Mouse (Mus musculus): ENCODE results near the gene Siae. TPM values are rescaled to one million over a fixed set of nuclear protein-coding genes. Genes with fewer than 3 reads are reported as not detected.

The Siae gene
- polyA plus RNA-seq, 1 experiment from 2014 or later, result 14.9 TPM

DNA sequence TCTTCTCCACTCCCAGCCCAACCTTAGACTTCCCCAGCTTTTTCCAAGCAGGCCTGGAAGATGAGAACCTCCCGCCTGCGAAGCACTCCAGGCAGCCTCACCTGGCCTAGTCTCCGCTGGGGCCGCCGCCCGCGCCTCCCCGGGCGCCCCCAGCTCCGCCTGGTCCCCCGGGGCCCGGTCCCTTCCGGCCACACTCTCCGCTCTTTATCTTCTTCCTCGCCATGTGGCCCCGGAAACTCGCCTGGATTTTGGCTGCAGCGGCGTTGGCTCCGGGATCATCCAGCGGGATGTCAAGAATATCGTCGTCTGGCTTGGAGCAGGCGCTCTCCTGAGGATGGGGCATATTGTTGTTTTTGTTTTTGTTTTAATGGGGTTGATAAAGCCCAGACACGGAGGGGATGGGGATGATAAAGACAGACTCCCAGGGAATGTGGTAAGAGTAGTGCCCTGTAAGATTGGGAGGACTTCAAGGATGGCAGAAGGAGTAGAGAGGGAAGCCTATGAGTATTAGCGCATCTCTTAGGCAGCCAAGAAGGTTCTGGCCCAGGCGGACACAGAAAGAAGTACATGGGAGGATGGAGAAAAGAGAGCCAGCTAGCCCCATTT is 9.5 kb upstream of the Siae start:
- Histone ChIP-seq H3K27ac (ENCODE audit: low read length) (no peak overlapping the region; the same call in 1 of the 2 replicates), H3K4me2 (ENCODE audit: low read depth, low read length) (no peak overlapping the region; the same call in 1 of the 2 replicates), H3K4me1 (replicated peaks; ENCODE audit: control insufficient read depth, insufficient read depth, low read length) (peaks cover 26% of the 10 kb centered on the region), H3K36me3 (ENCODE audit: control insufficient read depth, insufficient read depth, low read length) (no peaks in the 10 kb centered on the region), H3K4me3 (ENCODE audit: low read length) (no peak overlapping the region), H3K9me3 (ENCODE audit: control insufficient read depth, low read length) (no peaks in the 10 kb centered on the region), H3K27me3 (ENCODE audit: control insufficient read depth, insufficient read depth, low read depth, low read length) (no peaks in the 10 kb centered on the region; the same call in 1 of the 2 replicates), H3K9ac (ENCODE audit: low read length) (no peak overlapping the region)
- no peak for ATAC-seq (ENCODE audit: low read depth)
- WGBS, result 27% methylated on average over 27 of the region's 27 CpGs

DNA sequence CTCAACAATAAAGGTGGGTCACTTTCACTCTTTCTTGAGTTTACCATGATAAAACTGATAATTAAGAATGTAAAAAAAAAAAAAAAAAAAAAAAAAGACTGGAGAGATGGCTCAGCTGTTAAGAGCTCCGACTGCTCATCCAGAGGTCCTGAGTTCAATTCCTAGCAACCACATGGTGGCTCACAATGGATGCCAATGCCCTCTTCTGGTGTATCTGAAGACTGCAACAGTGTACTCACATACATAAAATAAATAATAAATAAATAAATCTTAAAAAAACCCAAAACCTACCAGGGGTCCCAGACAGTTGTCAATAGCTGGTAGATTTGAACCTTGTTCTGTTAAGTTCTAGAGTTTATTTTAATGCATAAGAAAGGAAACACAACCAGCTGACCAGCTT is 8.6 kb upstream of the Siae start:
- ATAC-seq (ENCODE audit: low read depth), result no peak
- Histone ChIP-seq H3K4me1 (replicated peaks; ENCODE audit: control insufficient read depth, insufficient read depth, low read length) (peaks cover 19% of the 10 kb centered on the region), H3K4me2 (ENCODE audit: low read depth, low read length) (no peak overlapping the region), H3K36me3 (ENCODE audit: control insufficient read depth, insufficient read depth, low read length) (no peaks in the 10 kb centered on the region), H3K9me3 (ENCODE audit: control insufficient read depth, low read length) (no peaks in the 10 kb centered on the region), H3K27me3 (ENCODE audit: control insufficient read depth, insufficient read depth, low read depth, low read length) (no peaks in the 10 kb centered on the region; the same call in 1 of the 2 replicates), H3K27ac (ENCODE audit: low read length) (no peak overlapping the region), H3K4me3 (ENCODE audit: low read length) (no peak overlapping the region), H3K9ac (ENCODE audit: low read length) (no peak overlapping the region)
- WGBS, result 76% methylated on average over 1 of the region's 1 CpGs

DNA sequence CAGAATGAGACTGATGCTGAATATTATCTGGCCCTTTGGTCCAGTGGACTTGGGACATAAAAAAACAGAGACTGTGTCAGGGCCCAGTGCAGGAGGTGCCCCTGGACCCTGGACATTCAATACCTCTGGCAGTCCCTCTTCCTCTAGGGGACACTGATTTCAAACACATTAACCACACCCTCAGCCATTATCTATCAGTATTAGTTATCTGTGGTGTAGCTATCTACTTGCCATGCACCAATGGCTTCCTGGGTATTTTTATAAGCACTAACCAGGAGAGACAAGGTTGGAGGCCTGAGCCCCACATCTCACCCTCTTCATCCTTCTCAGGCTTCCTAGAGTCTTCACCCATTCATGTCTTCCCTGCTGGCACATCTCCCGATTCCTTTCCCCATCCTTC is 5.1 kb upstream of the Siae start:
- Histone ChIP-seq H3K36me3 (ENCODE audit: control insufficient read depth, insufficient read depth, low read length) (no peaks in the 10 kb centered on the region), H3K9ac (ENCODE audit: low read length) (no peak overlapping the region), H3K4me3 (ENCODE audit: low read length) (no peak overlapping the region), H3K27me3 (ENCODE audit: control insufficient read depth, insufficient read depth, low read depth, low read length) (no peaks in the 10 kb centered on the region; the same call in 1 of the 2 replicates), H3K27ac (ENCODE audit: low read length) (no peak overlapping the region), H3K4me2 (ENCODE audit: low read depth, low read length) (no peak overlapping the region), H3K9me3 (ENCODE audit: control insufficient read depth, low read length) (no peaks in the 10 kb centered on the region), H3K4me1 (replicated peaks; ENCODE audit: control insufficient read depth, insufficient read depth, low read length) (peaks cover 18% of the 10 kb centered on the region)
- WGBS, result 54% methylated on average over 1 of the region's 1 CpGs
- ATAC-seq (ENCODE audit: low read depth), result no peak

DNA sequence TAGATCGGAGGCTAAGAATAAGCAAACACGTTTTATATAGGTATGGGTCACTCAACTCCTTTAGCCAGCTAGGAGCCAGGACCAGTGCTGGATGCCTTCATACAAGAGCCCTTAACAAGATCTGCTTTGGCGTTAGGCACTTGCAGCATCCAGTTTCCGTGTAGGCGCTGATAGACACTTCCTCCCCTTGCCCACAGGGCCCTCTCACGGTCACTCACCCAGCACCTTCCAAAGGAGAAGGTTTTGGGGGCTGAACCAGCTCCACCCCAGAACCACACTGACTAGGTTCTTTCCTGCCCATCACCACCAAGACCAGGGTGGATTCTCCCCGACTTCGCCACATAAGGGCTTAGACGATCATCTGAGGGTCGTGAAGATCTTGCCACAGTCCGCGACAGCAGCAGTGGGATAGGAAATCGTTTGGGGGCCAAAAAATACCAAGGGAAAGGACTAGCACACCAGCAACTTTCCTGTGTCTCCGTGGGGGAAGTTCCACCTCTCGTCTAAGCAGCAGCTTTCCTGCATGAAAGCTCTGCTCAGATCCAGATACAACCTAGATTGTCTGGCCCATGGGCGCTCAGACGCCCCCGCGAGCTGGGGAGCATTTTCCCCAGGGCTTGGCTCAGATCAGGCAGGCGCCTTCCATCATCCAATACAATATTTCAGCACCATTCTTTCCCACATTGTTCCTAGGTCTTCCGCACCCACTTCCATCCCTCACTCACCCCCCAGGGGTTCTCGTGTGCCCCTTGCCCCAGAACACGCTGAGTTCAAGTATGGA is 3.6 kb upstream of the Siae start:
- Histone ChIP-seq H3K4me2 (ENCODE audit: low read depth, low read length) (peak overlapping the region; percentile 95), H3K4me1 (replicated peaks; ENCODE audit: control insufficient read depth, insufficient read depth, low read length) (peaks cover 13% of the 10 kb centered on the region), H3K9me3 (ENCODE audit: control insufficient read depth, low read length) (no peaks in the 10 kb centered on the region), H3K9ac (ENCODE audit: low read length) (peak overlapping the region; percentile 65), H3K27ac (ENCODE audit: low read length) (no peak overlapping the region), H3K27me3 (ENCODE audit: control insufficient read depth, insufficient read depth, low read depth, low read length) (no peaks in the 10 kb centered on the region; the same call in 1 of the 2 replicates), H3K4me3 (ENCODE audit: low read length) (peak overlapping the region; percentile 57), H3K36me3 (ENCODE audit: control insufficient read depth, insufficient read depth, low read length) (no peaks in the 10 kb centered on the region)
- 2% methylated on average over 23 of the region's 23 CpGs for WGBS
- no peak; the same call in none of the 2 replicates for ATAC-seq (ENCODE audit: low read depth)

DNA sequence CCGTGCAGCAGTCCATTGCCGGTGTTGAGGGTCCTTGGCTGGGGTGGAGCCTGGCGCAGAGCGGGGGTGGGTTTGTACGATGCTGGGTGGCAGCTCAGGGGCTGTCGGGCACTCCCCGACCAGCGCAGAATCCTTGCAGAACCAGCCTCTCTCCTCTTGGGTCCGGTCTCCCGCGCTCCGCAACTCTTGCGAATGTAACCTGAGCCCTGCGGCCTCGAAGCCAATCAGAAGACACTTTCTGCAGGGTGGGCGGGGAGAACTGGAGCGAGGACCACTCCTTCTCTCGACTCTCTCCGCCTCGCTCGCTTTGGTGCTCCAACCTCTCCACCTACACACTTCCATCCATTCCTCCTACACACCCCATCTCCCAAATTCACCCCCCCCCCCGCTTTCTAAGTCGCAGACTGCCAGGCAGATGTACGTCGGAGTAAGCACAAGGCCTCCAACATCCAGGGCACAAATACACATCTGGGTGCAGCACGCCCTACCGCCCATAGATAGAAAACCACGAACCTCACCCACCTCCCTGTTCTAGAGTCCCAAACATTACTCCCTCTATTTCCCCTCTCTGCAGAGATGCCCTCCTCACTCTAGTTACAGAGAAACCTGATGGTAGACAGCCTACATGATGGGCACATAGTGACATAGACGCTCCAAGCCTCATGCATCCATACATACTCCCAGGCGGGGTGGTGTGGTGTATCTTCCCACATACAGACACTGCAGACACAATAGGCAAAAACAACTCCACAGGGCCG is 2.8 kb upstream of the Siae start, which contains the start of gene Nrgn:
Gene Nrgn (minus strand): TSS at position 369 of the 758 bp plus-strand sequence.
- no peak within 1 kb of the TSS for H3K27ac ChIP-seq (ENCODE audit: low read length)
- peaks cover 13% of the 10 kb centered on the region for H3K4me1 ChIP-seq (replicated peaks; ENCODE audit: control insufficient read depth, insufficient read depth, low read length)
- peak within 1 kb of the TSS; percentile 65 for H3K9ac ChIP-seq (ENCODE audit: low read length)
- H3K4me3 ChIP-seq (ENCODE audit: low read length), result peak within 1 kb of the TSS; percentile 57
- no peaks in the 10 kb centered on the region; the same call in 1 of the 2 replicates for H3K27me3 ChIP-seq (ENCODE audit: control insufficient read depth, insufficient read depth, low read depth, low read length)
- H3K4me2 ChIP-seq (ENCODE audit: low read depth, low read length), result peak within 1 kb of the TSS; percentile 95
- ATAC-seq (ENCODE audit: low read depth), result peak; percentile 96
- H3K36me3 ChIP-seq (ENCODE audit: control insufficient read depth, insufficient read depth, low read length), result no peaks in the 10 kb centered on the region
- WGBS, result 5% methylated on average over 31 of the region's 31 CpGs
- H3K9me3 ChIP-seq (ENCODE audit: control insufficient read depth, low read length), result no peaks in the 10 kb centered on the region

DNA sequence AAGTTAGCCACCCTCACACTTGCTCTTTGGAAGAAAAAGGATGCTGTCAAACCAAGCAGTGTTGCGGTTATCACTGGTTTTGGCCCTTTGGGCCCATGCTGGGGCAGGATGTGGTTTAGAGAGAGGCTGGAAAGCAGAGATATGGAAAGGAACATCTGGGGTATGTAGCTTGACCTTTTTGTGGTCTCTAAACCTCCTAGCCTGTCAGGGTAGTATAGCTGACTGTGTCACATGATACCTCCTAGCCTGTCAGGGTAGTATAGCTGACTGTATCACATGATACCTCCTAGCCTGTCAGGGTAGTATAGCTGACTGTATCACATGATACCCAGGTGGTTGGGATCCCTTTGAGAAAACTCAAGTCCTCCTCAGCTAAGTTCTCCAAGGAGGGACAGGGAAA is 1.2 kb upstream of the Siae start:
- H3K27me3 ChIP-seq (ENCODE audit: control insufficient read depth, insufficient read depth, low read depth, low read length), result no peaks in the 10 kb centered on the region; the same call in 1 of the 2 replicates
- 87% methylated on average over 1 of the region's 1 CpGs for WGBS
- no peak overlapping the region for H3K4me2 ChIP-seq (ENCODE audit: low read depth, low read length)
- H3K36me3 ChIP-seq (ENCODE audit: control insufficient read depth, insufficient read depth, low read length), result no peaks in the 10 kb centered on the region
- H3K9me3 ChIP-seq (ENCODE audit: control insufficient read depth, low read length), result no peaks in the 10 kb centered on the region
- no peak overlapping the region for H3K4me3 ChIP-seq (ENCODE audit: low read length)
- H3K9ac ChIP-seq (ENCODE audit: low read length), result no peak overlapping the region
- H3K27ac ChIP-seq (ENCODE audit: low read length), result no peak overlapping the region
- ATAC-seq (ENCODE audit: low read depth), result no peak
- H3K4me1 ChIP-seq (replicated peaks; ENCODE audit: control insufficient read depth, insufficient read depth, low read length), result peaks cover 13% of the 10 kb centered on the region

DNA sequence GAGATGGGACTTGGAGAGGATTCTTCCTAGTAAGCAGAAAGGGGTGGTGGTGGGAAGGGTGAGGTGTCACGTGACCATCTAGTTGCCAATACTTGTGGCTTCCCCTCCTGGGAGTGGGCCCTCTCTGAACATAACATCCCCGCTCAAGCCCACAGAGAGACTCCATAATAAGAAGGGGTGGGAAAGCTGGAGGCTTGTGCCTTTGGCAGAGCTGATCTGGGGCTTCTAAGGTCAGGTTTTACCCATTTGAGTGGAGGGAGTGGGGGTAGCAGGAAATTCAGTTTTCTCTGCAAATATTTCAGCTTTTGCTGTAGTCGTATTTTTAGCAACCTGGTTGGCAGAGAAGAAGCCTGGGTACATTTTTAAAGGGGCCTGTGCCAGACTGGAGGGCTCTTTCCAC is 868 bp downstream of the Siae start:
- Histone ChIP-seq H3K4me3 (ENCODE audit: low read length) (no peak overlapping the region), H3K9me3 (ENCODE audit: control insufficient read depth, low read length) (no peaks in the 10 kb centered on the region), H3K36me3 (ENCODE audit: control insufficient read depth, insufficient read depth, low read length) (no peaks in the 10 kb centered on the region), H3K27ac (ENCODE audit: low read length) (no peak overlapping the region), H3K4me2 (ENCODE audit: low read depth, low read length) (no peak overlapping the region), H3K27me3 (ENCODE audit: control insufficient read depth, insufficient read depth, low read depth, low read length) (no peaks in the 10 kb centered on the region; the same call in 1 of the 2 replicates), H3K9ac (ENCODE audit: low read length) (no peak overlapping the region), H3K4me1 (replicated peaks; ENCODE audit: control insufficient read depth, insufficient read depth, low read length) (peaks cover 13% of the 10 kb centered on the region)
- 67% methylated on average over 3 of the region's 3 CpGs for WGBS
- no peak for ATAC-seq (ENCODE audit: low read depth)

DNA sequence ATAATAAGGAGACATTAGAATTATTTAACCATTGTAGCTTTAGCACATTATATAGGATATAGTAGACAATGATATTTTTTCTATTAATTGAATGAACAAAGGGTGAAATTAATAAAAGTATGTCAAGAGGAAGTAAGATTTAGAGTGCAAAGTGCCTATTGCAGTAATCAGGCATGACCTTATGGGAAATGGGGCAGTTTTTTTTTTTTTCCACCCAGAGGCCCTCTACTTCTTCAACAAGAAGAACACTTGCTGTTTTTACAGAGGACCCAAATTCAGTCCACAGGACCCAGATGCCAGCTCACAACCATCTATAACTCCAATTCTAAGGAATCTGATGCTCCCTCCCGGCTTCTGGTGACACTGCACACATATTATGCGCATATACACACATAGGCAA is 5.1 kb downstream of the Siae start:
- Histone ChIP-seq H3K9me3 (ENCODE audit: control insufficient read depth, low read length) (no peaks in the 10 kb centered on the region), H3K4me1 (replicated peaks; ENCODE audit: control insufficient read depth, insufficient read depth, low read length) (no peaks in the 10 kb centered on the region; the same call in 1 of the 2 replicates), H3K4me2 (ENCODE audit: low read depth, low read length) (no peak overlapping the region), H3K27ac (ENCODE audit: low read length) (no peak overlapping the region), H3K36me3 (ENCODE audit: control insufficient read depth, insufficient read depth, low read length) (no peaks in the 10 kb centered on the region), H3K27me3 (ENCODE audit: control insufficient read depth, insufficient read depth, low read depth, low read length) (no peaks in the 10 kb centered on the region), H3K9ac (ENCODE audit: low read length) (no peak overlapping the region), H3K4me3 (ENCODE audit: low read length) (no peak overlapping the region)
- 90% methylated on average over 2 of the region's 2 CpGs for WGBS
- no peak for ATAC-seq (ENCODE audit: low read depth)

DNA sequence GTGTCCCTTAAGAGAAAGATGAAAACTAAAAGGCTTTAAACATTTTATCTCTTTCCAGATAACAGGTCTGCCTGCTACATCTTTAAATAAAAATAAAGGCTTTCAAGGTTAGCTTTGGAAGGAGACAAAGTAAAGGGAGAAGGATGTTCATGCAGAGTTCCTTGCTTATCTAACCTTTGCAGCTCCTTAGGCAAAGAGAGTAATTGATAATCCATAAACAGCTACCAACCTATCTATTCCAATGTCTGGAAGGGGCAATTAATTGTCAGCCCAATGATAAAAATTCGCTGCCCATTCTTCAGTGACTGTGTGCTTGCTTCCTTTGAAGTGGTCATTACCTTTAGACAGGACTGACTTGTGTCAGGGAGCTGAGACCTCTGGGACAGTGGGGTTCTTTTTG is 8.3 kb downstream of the Siae start:
- no peaks in the 10 kb centered on the region for H3K36me3 ChIP-seq (ENCODE audit: control insufficient read depth, insufficient read depth, low read length)
- H3K4me2 ChIP-seq (ENCODE audit: low read depth, low read length), result no peak overlapping the region
- H3K4me1 ChIP-seq (replicated peaks; ENCODE audit: control insufficient read depth, insufficient read depth, low read length), result peaks cover 14% of the 10 kb centered on the region
- H3K9me3 ChIP-seq (ENCODE audit: control insufficient read depth, low read length), result no peaks in the 10 kb centered on the region
- no peak overlapping the region for H3K27ac ChIP-seq (ENCODE audit: low read length)
- no peak overlapping the region for H3K9ac ChIP-seq (ENCODE audit: low read length)
- ATAC-seq (ENCODE audit: low read depth), result no peak
- no peaks in the 10 kb centered on the region for H3K27me3 ChIP-seq (ENCODE audit: control insufficient read depth, insufficient read depth, low read depth, low read length)
- 47% methylated on average over 1 of the region's 1 CpGs for WGBS
- H3K4me3 ChIP-seq (ENCODE audit: low read length), result no peak overlapping the region
